In genomic region chr19:10904927-10905727, GRCm38 (mm10) we compare ENCODE assay signal across 8 mouse cellular contexts. TPM values are rescaled to one million over a fixed set of nuclear protein-coding genes. Genes with fewer than 3 reads are reported as not detected.
DNase-seq lines count a peak whose midpoint lies in the region; ATAC-seq lines count a peak whose summit lies in the region.

No protein-coding gene starts in this region.

- H3K27me3 ChIP-seq in midbrain, embryonic 12.5 days: no peaks in the 10 kb centered on the region
- H3K27me3 ChIP-seq in midbrain, embryonic 16.5 days (ENCODE audit: control insufficient read depth, insufficient read depth, low read depth, low read length): no peaks in the 10 kb centered on the region
- H3K27me3 ChIP-seq in embryonic facial prominence, embryonic 12.5 days: no peaks in the 10 kb centered on the region
- no peaks in the 10 kb centered on the region for H3K27me3 ChIP-seq in heart, embryonic 15.5 days
- no peaks in the 10 kb centered on the region for H3K27me3 ChIP-seq in liver, embryonic 16.5 days (ENCODE audit: control insufficient read depth, insufficient read depth, low read depth, low read length)

- peak; percentile 39; the same call in 1 of the 2 replicates for ATAC-seq in midbrain, embryonic 12.5 days (ENCODE audit: low FRiP score, low read depth)
- no peak for ATAC-seq in midbrain, embryonic 16.5 days
- ATAC-seq in embryonic facial prominence, embryonic 12.5 days (ENCODE audit: insufficient number of reproducible peaks, insufficient read depth, low FRiP score, low TSS enrichment): peak; percentile 73; the same call in 1 of the 2 replicates
- peak; percentile 72 for ATAC-seq in heart, embryonic 15.5 days (replicated peaks; ENCODE audit: insufficient number of reproducible peaks, insufficient read depth, low FRiP score, low read depth)
- ATAC-seq in liver, embryonic 16.5 days (ENCODE audit: low read depth): peak; percentile 27; the same call in 1 of the 2 replicates

- H3K27ac ChIP-seq in midbrain, embryonic 12.5 days (replicated peaks): no peak overlapping the region
- no peak overlapping the region for H3K27ac ChIP-seq in midbrain, embryonic 16.5 days (ENCODE audit: low read length)
- peak overlapping the region; percentile 68 for H3K27ac ChIP-seq in embryonic facial prominence, embryonic 12.5 days
- H3K27ac ChIP-seq in heart, embryonic 15.5 days: peak overlapping the region; percentile 92
- no peak overlapping the region for H3K27ac ChIP-seq in liver, embryonic 16.5 days (ENCODE audit: low read length)

- 68% methylated on average over 7 of the region's 7 CpGs for WGBS in midbrain, embryonic 12.5 days
- WGBS in midbrain, embryonic 16.5 days: 69% methylated on average over 7 of the region's 7 CpGs
- 57% methylated on average over 7 of the region's 7 CpGs for WGBS in embryonic facial prominence, embryonic 12.5 days
- 27% methylated on average over 7 of the region's 7 CpGs for WGBS in heart, embryonic 15.5 days
- 71% methylated on average over 7 of the region's 7 CpGs for WGBS in liver, embryonic 16.5 days (ENCODE audit: insufficient replicate concordance)

- no peaks in the 10 kb centered on the region for H3K4me1 ChIP-seq in midbrain, embryonic 12.5 days
- no peaks in the 10 kb centered on the region for H3K4me1 ChIP-seq in midbrain, embryonic 16.5 days (ENCODE audit: control insufficient read depth, insufficient read depth, low read length)
- no peaks in the 10 kb centered on the region for H3K4me1 ChIP-seq in embryonic facial prominence, embryonic 12.5 days
- peaks cover 61% of the 10 kb centered on the region for H3K4me1 ChIP-seq in heart, embryonic 15.5 days (replicated peaks)
- H3K4me1 ChIP-seq in liver, embryonic 16.5 days (ENCODE audit: control insufficient read depth, low read depth, low read length): no peaks in the 10 kb centered on the region; the same call in 1 of the 2 replicates

- peak; percentile 77 to 82 for DNase-seq in kidney, postnatal 36 days
- peak; percentile 50 for DNase-seq in right cerebral cortex, postnatal 25 days
- DNase-seq in cerebellum, postnatal 14 days: no peak

- H3K9ac ChIP-seq in midbrain, embryonic 12.5 days (replicated peaks): no peak overlapping the region
- no peak overlapping the region for H3K9ac ChIP-seq in midbrain, embryonic 16.5 days (ENCODE audit: low read depth, low read length)
- H3K9ac ChIP-seq in embryonic facial prominence, embryonic 12.5 days: no peak overlapping the region
- H3K9ac ChIP-seq in heart, embryonic 15.5 days: peak overlapping the region; percentile 13; the same call in 1 of the 2 replicates
- H3K9ac ChIP-seq in liver, embryonic 16.5 days (ENCODE audit: low read depth, low read length): no peak overlapping the region

- H3K9me3 ChIP-seq in midbrain, embryonic 12.5 days: no peaks in the 10 kb centered on the region
- no peaks in the 10 kb centered on the region for H3K9me3 ChIP-seq in midbrain, embryonic 16.5 days (replicated peaks; ENCODE audit: control insufficient read depth, low read length, poor library complexity, severe bottlenecking)
- H3K9me3 ChIP-seq in embryonic facial prominence, embryonic 12.5 days: no peaks in the 10 kb centered on the region
- H3K9me3 ChIP-seq in heart, embryonic 15.5 days (replicated peaks): no peaks in the 10 kb centered on the region
- H3K9me3 ChIP-seq in liver, embryonic 16.5 days (replicated peaks; ENCODE audit: control insufficient read depth, low read length): no peaks in the 10 kb centered on the region

- H3K36me3 ChIP-seq in midbrain, embryonic 12.5 days: peaks cover 85% of the 10 kb centered on the region
- peaks cover 51% of the 10 kb centered on the region for H3K36me3 ChIP-seq in midbrain, embryonic 16.5 days (ENCODE audit: control insufficient read depth, insufficient read depth, low read length)
- H3K36me3 ChIP-seq in embryonic facial prominence, embryonic 12.5 days: peaks cover 83% of the 10 kb centered on the region
- peaks cover 49% of the 10 kb centered on the region for H3K36me3 ChIP-seq in heart, embryonic 15.5 days
- peaks cover 45% of the 10 kb centered on the region for H3K36me3 ChIP-seq in liver, embryonic 16.5 days (ENCODE audit: control insufficient read depth, insufficient read depth)

- H3K4me2 ChIP-seq in midbrain, embryonic 12.5 days (replicated peaks): no peak overlapping the region
- H3K4me2 ChIP-seq in midbrain, embryonic 16.5 days (ENCODE audit: low read length): no peak overlapping the region
- H3K4me2 ChIP-seq in embryonic facial prominence, embryonic 12.5 days (replicated peaks): no peak overlapping the region
- peak overlapping the region; percentile 19; the same call in 1 of the 2 replicates for H3K4me2 ChIP-seq in heart, embryonic 15.5 days
- no peak overlapping the region for H3K4me2 ChIP-seq in liver, embryonic 16.5 days (ENCODE audit: low read depth, low read length)

- no peak overlapping the region for H3K4me3 ChIP-seq in midbrain, embryonic 12.5 days
- no peak overlapping the region for H3K4me3 ChIP-seq in midbrain, embryonic 16.5 days (ENCODE audit: low read depth, low read length)
- no peak overlapping the region for H3K4me3 ChIP-seq in embryonic facial prominence, embryonic 12.5 days
- no peak overlapping the region for H3K4me3 ChIP-seq in heart, embryonic 15.5 days
- H3K4me3 ChIP-seq in liver, embryonic 16.5 days (ENCODE audit: low read depth, low read length): no peak overlapping the region

RNA-seq across cellular contexts. Expression of gene Prpf19, which starts 10.1 kb away (rescaled TPM):
- 39.1 and 41.1 TPM in 2 replicates for polyA plus RNA-seq in midbrain, embryonic 12.5 days (2016; fragmentation: Nextera tagmentation; extraction: Ambion mirVana)
- 38.9 and 40.1 TPM in 2 replicates for polyA plus RNA-seq in midbrain, embryonic 16.5 days (2015; fragmentation: Nextera tagmentation; extraction: Ambion mirVana)
- 41.5 and 42.1 TPM in 2 replicates for polyA plus RNA-seq in embryonic facial prominence, embryonic 12.5 days (2016; fragmentation: Nextera tagmentation; extraction: Ambion mirVana)
- polyA plus RNA-seq in heart, embryonic 15.5 days (2015; fragmentation: Nextera tagmentation; extraction: Ambion mirVana): 29.4 and 31.2 TPM in 2 replicates
- polyA plus RNA-seq in liver, embryonic 16.5 days (2015; fragmentation: Nextera tagmentation; extraction: Ambion mirVana): 11.7 and 12.2 TPM in 2 replicates

RNA-seq across cellular contexts. Expression of gene Zp1, which starts 15.3 kb away (rescaled TPM):
- polyA plus RNA-seq in midbrain, embryonic 12.5 days (2016; fragmentation: Nextera tagmentation; extraction: Ambion mirVana): 0.38 TPM in 1 of 2 replicates, not detected in the other
- 0.58 and 0.89 TPM in 2 replicates for polyA plus RNA-seq in midbrain, embryonic 16.5 days (2015; fragmentation: Nextera tagmentation; extraction: Ambion mirVana)
- 0.10 TPM in 1 of 2 replicates, not detected in the other for polyA plus RNA-seq in embryonic facial prominence, embryonic 12.5 days (2016; fragmentation: Nextera tagmentation; extraction: Ambion mirVana)
- not detected in 2 replicates for polyA plus RNA-seq in heart, embryonic 15.5 days (2015; fragmentation: Nextera tagmentation; extraction: Ambion mirVana)
- not detected in 2 replicates for polyA plus RNA-seq in liver, embryonic 16.5 days (2015; fragmentation: Nextera tagmentation; extraction: Ambion mirVana)

RNA-seq across cellular contexts. Expression of gene Tmem109, which starts 23.3 kb away (rescaled TPM):
- polyA plus RNA-seq in midbrain, embryonic 12.5 days (2016; fragmentation: Nextera tagmentation; extraction: Ambion mirVana): 36.4 and 40.3 TPM in 2 replicates
- polyA plus RNA-seq in midbrain, embryonic 16.5 days (2015; fragmentation: Nextera tagmentation; extraction: Ambion mirVana): 47.0 TPM in 2 replicates
- 73.2 and 75.8 TPM in 2 replicates for polyA plus RNA-seq in embryonic facial prominence, embryonic 12.5 days (2016; fragmentation: Nextera tagmentation; extraction: Ambion mirVana)
- polyA plus RNA-seq in heart, embryonic 15.5 days (2015; fragmentation: Nextera tagmentation; extraction: Ambion mirVana): 93.2 and 106 TPM in 2 replicates
- 16.9 and 20.0 TPM in 2 replicates for polyA plus RNA-seq in liver, embryonic 16.5 days (2015; fragmentation: Nextera tagmentation; extraction: Ambion mirVana)

RNA-seq across cellular contexts. Expression of gene Ptgdr2, which starts 31.8 kb away (rescaled TPM):
- polyA plus RNA-seq in midbrain, embryonic 12.5 days (2016; fragmentation: Nextera tagmentation; extraction: Ambion mirVana): 0.09 and 0.12 TPM in 2 replicates
- polyA plus RNA-seq in midbrain, embryonic 16.5 days (2015; fragmentation: Nextera tagmentation; extraction: Ambion mirVana): 0.09 and 0.14 TPM in 2 replicates
- polyA plus RNA-seq in embryonic facial prominence, embryonic 12.5 days (2016; fragmentation: Nextera tagmentation; extraction: Ambion mirVana): 0.14 and 0.18 TPM in 2 replicates
- polyA plus RNA-seq in heart, embryonic 15.5 days (2015; fragmentation: Nextera tagmentation; extraction: Ambion mirVana): 0.06 and 0.25 TPM in 2 replicates
- 0.04 and 0.05 TPM in 2 replicates for polyA plus RNA-seq in liver, embryonic 16.5 days (2015; fragmentation: Nextera tagmentation; extraction: Ambion mirVana)

RNA-seq across cellular contexts. Expression of gene Tmem132a, which starts 35.4 kb away (rescaled TPM):
- 146 and 150 TPM in 2 replicates for polyA plus RNA-seq in midbrain, embryonic 12.5 days (2016; fragmentation: Nextera tagmentation; extraction: Ambion mirVana)
- polyA plus RNA-seq in midbrain, embryonic 16.5 days (2015; fragmentation: Nextera tagmentation; extraction: Ambion mirVana): 242 and 267 TPM in 2 replicates
- 130 and 135 TPM in 2 replicates for polyA plus RNA-seq in embryonic facial prominence, embryonic 12.5 days (2016; fragmentation: Nextera tagmentation; extraction: Ambion mirVana)
- 40.8 and 48.7 TPM in 2 replicates for polyA plus RNA-seq in heart, embryonic 15.5 days (2015; fragmentation: Nextera tagmentation; extraction: Ambion mirVana)
- 2.7 and 3.1 TPM in 2 replicates for polyA plus RNA-seq in liver, embryonic 16.5 days (2015; fragmentation: Nextera tagmentation; extraction: Ambion mirVana)

Comparison
In these comparisons a context has a peak if more than half of its experiments do, and no peak if none do; other contexts are left out.
1. H3K27ac ChIP-seq: peak in embryonic facial prominence, embryonic 12.5 days (single experiment) and heart, embryonic 15.5 days (single experiment); none in midbrain, embryonic 12.5 days (single experiment), midbrain, embryonic 16.5 days (single experiment) and liver, embryonic 16.5 days (single experiment).
2. DNase-seq: peak in kidney, postnatal 36 days (2 of 2) and right cerebral cortex, postnatal 25 days (single experiment); none in cerebellum, postnatal 14 days (0 of 2).